Mouse (Mus musculus) inflammation-experienced regulatory T-cells (primary cell): ENCODE data around the gene Olfr1502. TPM values are rescaled to one million over a fixed set of nuclear protein-coding genes. Genes with fewer than 3 reads are reported as not detected.

Experiments
- polyA plus RNA-seq, 2 experiments: library from polyadenylated mRNA; unstranded; fragments of 100-300 nt; shearing (Covaris generic); gene quantifications; one replicate each; pipeline ENCODE4 v1.2.1; 2017

The Olfr1502 gene
- polyA plus RNA-seq, result not detected

DNA sequence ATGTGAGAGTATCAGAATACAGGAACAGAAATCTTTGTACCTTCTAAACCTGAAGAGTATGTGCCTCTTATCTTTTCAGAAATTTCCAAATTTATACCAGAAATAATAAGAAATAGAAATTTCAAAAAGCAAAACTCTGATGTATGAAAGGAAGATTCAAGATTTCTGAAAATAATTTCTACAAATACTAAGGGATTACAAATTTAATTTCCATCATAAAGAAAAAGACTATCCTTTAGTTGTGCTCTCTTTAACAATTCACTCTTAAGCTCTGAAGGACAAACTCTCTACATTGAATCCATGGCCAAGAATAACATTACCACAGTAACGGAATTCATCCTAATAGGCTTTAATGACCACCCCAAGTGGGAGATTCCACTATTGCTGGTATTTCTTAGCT is at the start of gene Olfr1502:
Gene Olfr1502, plus strand, starts transcription at position 301 of the 400 bp plus-strand sequence.

DNA sequence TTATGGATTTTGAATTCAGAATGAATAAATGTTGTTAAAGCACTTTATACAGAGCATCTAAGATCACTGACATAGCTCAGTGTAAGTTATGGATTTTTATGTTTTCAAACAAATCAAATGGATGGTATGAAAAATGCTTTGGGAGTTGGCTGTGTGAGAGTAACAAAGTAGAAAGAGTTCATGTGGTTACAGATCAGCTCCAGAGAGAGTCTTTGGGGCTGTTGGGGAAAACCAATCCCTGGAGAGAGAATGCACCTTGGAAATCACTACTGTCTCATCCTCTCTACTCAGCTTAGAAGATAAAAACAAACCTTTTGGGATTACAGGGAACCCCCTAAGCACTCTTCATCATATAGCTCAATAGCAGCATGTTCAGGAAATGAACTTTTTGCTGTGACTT is 42.2 kb upstream of the Olfr1502 start, which contains the start of gene Olfr1499:
Gene Olfr1499, minus strand, starts transcription at position 101 of the 400 bp plus-strand sequence.

DNA sequence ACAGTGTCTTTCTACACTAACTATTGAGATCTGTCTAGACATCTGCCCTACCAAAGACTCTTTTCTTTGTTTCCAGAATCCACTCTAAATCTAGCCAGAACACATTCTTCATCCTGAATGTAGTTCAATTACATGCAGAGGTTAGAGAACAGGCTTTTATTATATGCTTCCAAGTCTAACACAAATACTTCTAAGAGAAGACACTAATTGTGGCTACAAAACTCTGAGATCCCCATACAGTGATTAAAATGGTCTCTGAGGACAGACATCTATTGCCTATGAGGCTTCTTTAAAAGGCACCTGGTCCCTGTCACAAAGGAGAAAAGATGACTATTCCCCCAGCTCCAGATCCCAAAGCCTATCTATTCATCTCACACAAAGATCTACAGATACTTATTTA is 31.2 kb upstream of the Olfr1502 start, which contains the start of gene Olfr1500:
Gene Olfr1500, minus strand, starts transcription at position 101 of the 400 bp plus-strand sequence.

DNA sequence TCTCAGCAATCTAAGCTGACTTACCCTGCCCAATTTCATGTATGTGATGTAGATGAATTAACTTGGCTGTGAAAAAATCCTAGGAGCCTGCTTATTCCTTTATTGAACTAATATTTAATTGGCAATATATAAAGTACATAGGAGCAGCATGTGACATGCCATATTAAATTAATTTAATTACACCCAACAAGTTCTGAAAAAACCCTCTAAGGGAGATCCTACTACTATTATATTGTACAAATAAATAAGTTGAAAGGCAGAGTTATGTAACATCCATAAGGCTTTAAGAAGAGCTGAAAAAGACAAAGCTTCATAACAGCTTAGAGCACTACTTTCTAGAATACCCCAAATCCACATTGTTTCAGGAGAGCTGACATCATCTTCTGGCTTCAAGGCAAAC is 11.0 kb upstream of the Olfr1502 start, which contains the start of gene Olfr1501:
Gene Olfr1501, minus strand, starts transcription at position 101 of the 400 bp plus-strand sequence.

DNA sequence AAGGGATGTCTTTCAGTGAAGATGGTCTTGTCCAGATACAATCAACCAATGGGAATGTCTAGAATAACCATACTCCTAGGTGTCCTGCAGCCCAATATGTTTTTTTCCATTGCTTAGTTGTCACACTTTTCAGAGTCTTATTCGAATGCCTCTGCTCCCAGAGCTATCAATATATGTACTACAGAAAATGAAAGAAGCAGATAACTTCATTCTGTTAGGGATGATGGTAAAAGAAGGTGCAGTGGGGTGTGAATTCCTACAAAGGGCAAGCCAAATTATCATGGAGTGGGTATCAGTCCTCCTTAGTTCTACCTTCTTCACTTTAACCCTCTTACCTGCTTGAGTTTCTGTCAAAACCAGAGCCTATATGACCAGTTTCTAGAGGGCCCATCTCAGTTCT is 36.2 kb downstream of the Olfr1502 start, which contains the start of gene Olfr1504:
Gene Olfr1504, minus strand, starts transcription at position 101 of the 400 bp plus-strand sequence.

Other genes with a start within 250 kb of the Olfr1502 start
- not detected for gene Olfr1487, start 244.4 kb upstream of the Olfr1502 start, polyA plus RNA-seq
- under 1 TPM in 1 of 2 experiments, not detected in 1; 0.04 TPM for gene Olfr1489, start 230.2 kb upstream of the Olfr1502 start, polyA plus RNA-seq
- gene Olfr1490, start 210.7 kb upstream of the Olfr1502 start, polyA plus RNA-seq, result not detected
- gene Olfr1491, start 164.5 kb upstream of the Olfr1502 start, polyA plus RNA-seq, result under 1 TPM in 1 of 2 experiments, not detected in 1; 0.49 TPM
- under 1 TPM in 1 of 2 experiments, not detected in 1; 0.14 TPM for gene Olfr1493-ps1, start 138.5 kb upstream of the Olfr1502 start, polyA plus RNA-seq
- not detected for gene Olfr1494, start 122.1 kb upstream of the Olfr1502 start, polyA plus RNA-seq
- not detected for gene Olfr1495, start 97.2 kb upstream of the Olfr1502 start, polyA plus RNA-seq
- 1 to 10 TPM in 1 of 2 experiments, not detected in 1; 1.3 TPM for gene Olfr1496, start 83.9 kb upstream of the Olfr1502 start, polyA plus RNA-seq
- gene Olfr1497, start 63.6 kb upstream of the Olfr1502 start, polyA plus RNA-seq, result not detected
- not detected for gene Olfr1499, start 42.3 kb upstream of the Olfr1502 start, polyA plus RNA-seq
- gene Olfr1500, start 31.3 kb upstream of the Olfr1502 start, polyA plus RNA-seq, result 1 to 10 TPM in 1 of 2 experiments, not detected in 1; 1.2 TPM
- gene Olfr1501, start 11.1 kb upstream of the Olfr1502 start, polyA plus RNA-seq, result under 1 TPM; 0.27 to 0.28 TPM
- gene Olfr1504, start 36.1 kb downstream of the Olfr1502 start, polyA plus RNA-seq, result under 1 TPM in 1 of 2 experiments, not detected in 1; 0.18 TPM
- not detected for gene Olfr1505, start 51.7 kb downstream of the Olfr1502 start, polyA plus RNA-seq